Mouse (Mus musculus): Measurements from ENCODE around the gene Ccdc124. TPM values are rescaled to one million over a fixed set of nuclear protein-coding genes. Genes with fewer than 3 reads are reported as not detected.

Gene Ccdc124
- polyA plus RNA-seq, 1 experiment = 26.5 TPM

- Histone ChIP-seq H3K27ac (ENCODE audit: insufficient read depth, low read length) (no peak overlapping the region), H3K27me3 (ENCODE audit: control insufficient read depth, insufficient read depth, low read length) (no peaks in the 10 kb centered on the region), H3K36me3 (ENCODE audit: control insufficient read depth, insufficient read depth, low read length) (no peaks in the 10 kb centered on the region), H3K4me3 (ENCODE audit: extremely low read depth, insufficient read depth, insufficient read length) (no peak overlapping the region), H3K4me1 (ENCODE audit: control insufficient read depth, insufficient read depth, insufficient read length) (peaks cover 23% of the 10 kb centered on the region)
- 52% methylated on average over 5 of the region's 5 CpGs for WGBS
- TF ChIP-seq CTCF (IDR thresholded peaks at IDR 0.05; ENCODE audit: extremely low read depth, insufficient read depth, insufficient read length, insufficient replicate concordance) (no peak), POLR2A (IDR thresholded peaks at IDR 0.05; ENCODE audit: low read depth, low read length) (no peak)
- no peak for DNase-seq (ENCODE audit: low read depth in 1 of 2, low spot score in 2 of 2)
Measured at GRCm38 (mm10) chr8:70869199-70869571, 4.5 kb downstream of the Ccdc124 start.

- Histone ChIP-seq H3K36me3 (ENCODE audit: control insufficient read depth, insufficient read depth, low read length) (no peaks in the 10 kb centered on the region), H3K4me3 (ENCODE audit: extremely low read depth, insufficient read depth, insufficient read length) (peak overlapping the region; percentile 27; the same call in 1 of the 2 replicates), H3K4me1 (ENCODE audit: control insufficient read depth, insufficient read depth, insufficient read length) (peaks cover 28% of the 10 kb centered on the region), H3K27ac (ENCODE audit: insufficient read depth, low read length) (no peak overlapping the region), H3K27me3 (ENCODE audit: control insufficient read depth, insufficient read depth, low read length) (0 out of 2 replicates have a peak, but pooled peaks cover 2% of the 10 kb centered on the region)
- peak in 1 of 2 experiments; percentile 68 for DNase-seq (ENCODE audit: low read depth in 1 of 2, low spot score in 2 of 2)
- TF ChIP-seq CTCF (IDR thresholded peaks at IDR 0.05; ENCODE audit: extremely low read depth, insufficient read depth, insufficient read length, insufficient replicate concordance) (no peak), POLR2A (IDR thresholded peaks at IDR 0.05; ENCODE audit: low read depth, low read length) (no peak)
- WGBS = 25% methylated on average over 40 of the region's 40 CpGs
Measured at GRCm38 (mm10) chr8:70868559-70869198, 5.1 kb downstream of the Ccdc124 start.

- Histone ChIP-seq H3K27ac (ENCODE audit: insufficient read depth, low read length) (no peak overlapping the region), H3K4me3 (ENCODE audit: extremely low read depth, insufficient read depth, insufficient read length) (no peak overlapping the region), H3K36me3 (ENCODE audit: control insufficient read depth, insufficient read depth, low read length) (no peaks in the 10 kb centered on the region), H3K27me3 (ENCODE audit: control insufficient read depth, insufficient read depth, low read length) (peaks cover 17% of the 10 kb centered on the region), H3K4me1 (ENCODE audit: control insufficient read depth, insufficient read depth, insufficient read length) (peaks cover 38% of the 10 kb centered on the region)
- no peak for DNase-seq (ENCODE audit: low read depth in 1 of 2, low spot score in 2 of 2)
- TF ChIP-seq POLR2A (IDR thresholded peaks at IDR 0.05; ENCODE audit: low read depth, low read length) (no peak), CTCF (IDR thresholded peaks at IDR 0.05; ENCODE audit: extremely low read depth, insufficient read depth, insufficient read length, insufficient replicate concordance) (no peak)
- WGBS = 86% methylated on average over 7 of the region's 7 CpGs
Measured at GRCm38 (mm10) chr8:70866566-70866965, 7.2 kb downstream of the Ccdc124 start.

GRCm38 (mm10) chr8:70866001-70866520 lies 7.7 kb downstream of the Ccdc124 start:
- H3K27me3 ChIP-seq (ENCODE audit: control insufficient read depth, insufficient read depth, low read length) = peaks cover 17% of the 10 kb centered on the region
- TF ChIP-seq CTCF (IDR thresholded peaks at IDR 0.05; ENCODE audit: extremely low read depth, insufficient read depth, insufficient read length, insufficient replicate concordance) (no peak), POLR2A (IDR thresholded peaks at IDR 0.05; ENCODE audit: low read depth, low read length) (no peak)
- H3K36me3 ChIP-seq (ENCODE audit: control insufficient read depth, insufficient read depth, low read length) = no peaks in the 10 kb centered on the region
- H3K27ac ChIP-seq (ENCODE audit: insufficient read depth, low read length) = 0 out of 2 replicates have a peak overlapping the region, but pooled peaks have one; percentile 11
- no peak for DNase-seq (ENCODE audit: low read depth in 1 of 2, low spot score in 2 of 2)
- no peak overlapping the region for H3K4me3 ChIP-seq (ENCODE audit: extremely low read depth, insufficient read depth, insufficient read length)
- peaks cover 38% of the 10 kb centered on the region for H3K4me1 ChIP-seq (ENCODE audit: control insufficient read depth, insufficient read depth, insufficient read length)
- WGBS = 15% methylated on average over 12 of the region's 12 CpGs

- under 1% methylated on average over 46 of the region's 46 CpGs for WGBS
- H3K4me1 ChIP-seq (ENCODE audit: control insufficient read depth, insufficient read depth, insufficient read length) = peaks cover 38% of the 10 kb centered on the region
Measured at GRCm38 (mm10) chr8:70865350-70866000, 8.3 kb downstream of the Ccdc124 start.

GRCm38 (mm10) chr8:70864712-70865221 lies 9.0 kb downstream of the Ccdc124 start:
- WGBS = 1% methylated on average over 24 of the region's 24 CpGs
- H3K27me3 ChIP-seq (ENCODE audit: control insufficient read depth, insufficient read depth, low read length) = peaks cover 17% of the 10 kb centered on the region
- TF ChIP-seq CTCF (IDR thresholded peaks at IDR 0.05; ENCODE audit: extremely low read depth, insufficient read depth, insufficient read length, insufficient replicate concordance) (no peak), POLR2A (IDR thresholded peaks at IDR 0.05; ENCODE audit: low read depth, low read length) (no peak)
- H3K4me1 ChIP-seq (ENCODE audit: control insufficient read depth, insufficient read depth, insufficient read length) = peaks cover 38% of the 10 kb centered on the region
- no peaks in the 10 kb centered on the region for H3K36me3 ChIP-seq (ENCODE audit: control insufficient read depth, insufficient read depth, low read length)
- no peak overlapping the region for H3K27ac ChIP-seq (ENCODE audit: insufficient read depth, low read length)
- peak overlapping the region; percentile 43; the same call in 1 of the 2 replicates for H3K4me3 ChIP-seq (ENCODE audit: extremely low read depth, insufficient read depth, insufficient read length)
- peak in 1 of 2 experiments; percentile 26 for DNase-seq (ENCODE audit: low read depth in 1 of 2, low spot score in 2 of 2)

More at GRCm38 (mm10) chr8:70865350-70866000, 8.3 kb downstream of the Ccdc124 start:
- TF ChIP-seq POLR2A (IDR thresholded peaks at IDR 0.05; ENCODE audit: low read depth, low read length) = no peak
- TF ChIP-seq CTCF (IDR thresholded peaks at IDR 0.05; ENCODE audit: extremely low read depth, insufficient read depth, insufficient read length, insufficient replicate concordance) = no peak
- DNase-seq (ENCODE audit: low read depth in 1 of 2, low spot score in 2 of 2) = peak; percentile 100
- Histone ChIP-seq H3K27me3 (ENCODE audit: control insufficient read depth, insufficient read depth, low read length) (peaks cover 17% of the 10 kb centered on the region), H3K36me3 (ENCODE audit: control insufficient read depth, insufficient read depth, low read length) (no peaks in the 10 kb centered on the region), H3K27ac (ENCODE audit: insufficient read depth, low read length) (no peak overlapping the region), H3K4me3 (ENCODE audit: extremely low read depth, insufficient read depth, insufficient read length) (peak overlapping the region; percentile 54; the same call in 1 of the 2 replicates)
